Mouse (Mus musculus): Measurements from ENCODE around the gene Cope.

DNA sequence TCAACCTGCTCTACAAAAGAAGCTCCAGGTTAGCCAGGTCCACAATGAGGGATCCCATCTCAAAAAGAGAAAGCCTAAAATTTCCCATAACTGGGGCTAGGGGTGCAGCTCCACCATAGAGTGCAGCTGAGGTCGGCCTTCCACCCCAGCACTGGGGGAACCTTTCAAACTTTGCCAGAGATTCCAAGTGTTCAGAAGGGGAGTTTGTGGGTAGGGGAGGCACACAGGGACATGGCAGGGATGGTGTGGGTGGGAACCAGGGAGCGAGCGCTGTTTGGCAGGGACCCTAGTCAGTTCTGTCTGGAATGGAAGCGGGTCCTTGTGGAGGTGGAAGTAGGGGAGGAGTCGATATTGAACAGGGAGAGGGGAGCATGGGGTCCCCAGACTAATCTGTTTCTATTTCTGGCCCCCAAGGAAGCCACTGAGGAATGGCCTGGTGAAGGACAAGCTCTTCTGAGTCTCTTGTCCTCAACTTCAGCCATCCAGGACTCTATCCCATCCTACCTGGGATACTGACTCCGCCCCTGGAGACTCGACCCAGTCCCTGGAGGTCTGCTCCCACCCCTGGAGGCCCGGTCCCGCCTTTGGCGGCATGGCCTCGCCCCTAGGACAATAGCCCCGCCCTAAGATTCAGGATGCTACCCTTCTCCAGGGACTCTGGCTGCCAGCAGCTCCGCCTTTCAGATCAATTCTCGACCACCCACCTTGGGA, 27.0 kb downstream of the Cope start, which contains the start of gene Gdf1:
- TF ChIP-seq CTCF (IDR thresholded peaks at IDR 0.05; ENCODE audit: borderline replicate concordance, insufficient read depth, low read depth, low read length) (no peak), POLR2A (IDR thresholded peaks at IDR 0.05; ENCODE audit: borderline replicate concordance, insufficient read depth, low read length) (no peak)
